Mouse (Mus musculus): ENCODE results near the gene Sik2.

DNA sequence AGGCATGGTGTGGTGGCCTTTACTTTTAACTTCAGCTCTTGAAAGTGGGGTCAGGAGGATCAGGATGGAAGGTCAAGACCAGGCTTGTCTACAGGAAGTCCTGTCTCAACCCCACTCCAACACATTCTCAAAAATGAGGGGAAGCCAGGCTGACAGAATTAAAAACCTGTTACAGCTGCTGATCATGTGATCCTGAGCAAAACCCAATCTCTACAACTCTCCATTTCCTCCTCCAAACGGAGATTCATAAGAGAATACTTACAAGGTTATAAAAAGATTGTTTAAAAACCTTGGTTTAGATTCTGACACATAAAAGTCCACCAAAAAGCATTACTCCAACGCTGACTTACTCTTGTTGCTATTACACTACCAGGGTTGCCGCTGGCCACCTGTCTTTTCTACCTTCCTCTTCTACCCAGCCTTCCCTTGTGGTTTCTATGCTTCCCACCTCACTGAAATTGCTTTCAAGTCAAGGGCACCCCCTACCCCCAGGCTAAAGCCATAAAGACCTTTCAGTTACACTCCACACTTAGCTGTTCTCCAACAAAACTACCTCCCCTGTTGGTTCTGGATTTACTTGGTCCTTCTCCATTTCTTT, 67.0 kb downstream of the Sik2 start:
- TF ChIP-seq CTCF (IDR thresholded peaks at IDR 0.05; ENCODE audit: control insufficient read depth, insufficient read depth, low read length) (no peak), POLR2A (IDR thresholded peaks at IDR 0.05; ENCODE audit: borderline replicate concordance, control insufficient read depth, low read depth, low read length) (no peak)
